Mouse (Mus musculus): ENCODE data around the gene Gas6.

Gas6 gene

GRCm38 (mm10) chr8:13461085-13461765, 33.1 kb downstream of the Gas6 start:
- DNase-seq (ENCODE audit: low spot score), result no peak

GRCm38 (mm10) chr8:13459431-13459830, 34.9 kb downstream of the Gas6 start:
- no peak for DNase-seq (ENCODE audit: low spot score)

- no peak for DNase-seq (ENCODE audit: low spot score)
These were observed 39.0 kb downstream of the Gas6 start for GRCm38 (mm10) chr8:13455295-13455694.

GRCm38 (mm10) chr8:13454341-13455113, 39.8 kb downstream of the Gas6 start:
- DNase-seq (ENCODE audit: low spot score), result no peak

- no peak for DNase-seq (ENCODE audit: low spot score)
These were observed 42.5 kb downstream of the Gas6 start for GRCm38 (mm10) chr8:13451747-13452277.

- no peak for DNase-seq (ENCODE audit: low spot score)
These were observed 46.1 kb downstream of the Gas6 start for GRCm38 (mm10) chr8:13448145-13448544.

- no peak for DNase-seq (ENCODE audit: low spot score)
These were observed 47.8 kb downstream of the Gas6 start for GRCm38 (mm10) chr8:13446456-13446855.

GRCm38 (mm10) chr8:13442152-13442551, 52.1 kb downstream of the Gas6 start:
- DNase-seq (ENCODE audit: low spot score), result no peak

- DNase-seq (ENCODE audit: low spot score), result no peak
These were observed 56.8 kb downstream of the Gas6 start for GRCm38 (mm10) chr8:13437531-13437930.

GRCm38 (mm10) chr8:13436052-13436451, 58.2 kb downstream of the Gas6 start:
- DNase-seq (ENCODE audit: low spot score), result no peak

GRCm38 (mm10) chr8:13434889-13435288, 59.4 kb downstream of the Gas6 start, which contains the start of gene Tmem255b:
Gene Tmem255b (plus strand): TSS chr8:13435189.
- DNase-seq (ENCODE audit: low spot score), result no peak

GRCm38 (mm10) chr8:13433130-13433529, 61.2 kb downstream of the Gas6 start:
- DNase-seq (ENCODE audit: low spot score), result no peak

GRCm38 (mm10) chr8:13430866-13431265, 63.4 kb downstream of the Gas6 start:
- DNase-seq (ENCODE audit: low spot score), result no peak

- DNase-seq (ENCODE audit: low spot score), result no peak
These were observed 63.9 kb downstream of the Gas6 start for GRCm38 (mm10) chr8:13430412-13430811.

GRCm38 (mm10) chr8:13428156-13428555, 66.1 kb downstream of the Gas6 start:
- no peak for DNase-seq (ENCODE audit: low spot score)

GRCm38 (mm10) chr8:13427351-13427750, 66.9 kb downstream of the Gas6 start:
- no peak for DNase-seq (ENCODE audit: low spot score)

- DNase-seq (ENCODE audit: low spot score), result no peak
These were observed 73.3 kb downstream of the Gas6 start for GRCm38 (mm10) chr8:13420970-13421369.

- no peak for DNase-seq (ENCODE audit: low spot score)
These were observed 75.1 kb downstream of the Gas6 start for GRCm38 (mm10) chr8:13419111-13419639.

- no peak for DNase-seq (ENCODE audit: low spot score)
These were observed 78.4 kb downstream of the Gas6 start for GRCm38 (mm10) chr8:13415879-13416278.

All from spleen, adult 12 weeks (tissue).